Mouse (Mus musculus): Measurements from ENCODE around the gene Gspt1.

The Gspt1 gene

GRCm38 (mm10) chr16:11202571-11203554, 51.3 kb downstream of the Gspt1 start, which contains the start of gene Rsl1d1:
Rsl1d1 (minus strand) TSS chr16:11203331.
- peak; percentile 90 to 94 for DNase-seq (ENCODE audit: low spot score in 2 of 2)

GRCm38 (mm10) chr16:11201740-11202394, 52.3 kb downstream of the Gspt1 start:
- DNase-seq (ENCODE audit: low spot score in 2 of 2): no peak

- no peak for DNase-seq (ENCODE audit: low spot score in 2 of 2)
These were observed 53.9 kb downstream of the Gspt1 start for GRCm38 (mm10) chr16:11200247-11200646.

GRCm38 (mm10) chr16:11198467-11198866, 55.7 kb downstream of the Gspt1 start:
- peak in 1 of 2 experiments; percentile 34 for DNase-seq (ENCODE audit: low spot score in 2 of 2)

- DNase-seq (ENCODE audit: low spot score in 2 of 2): no peak
These were observed 57.1 kb downstream of the Gspt1 start for GRCm38 (mm10) chr16:11197052-11197451.

- no peak for DNase-seq (ENCODE audit: low spot score in 2 of 2)
These were observed 60.9 kb downstream of the Gspt1 start for GRCm38 (mm10) chr16:11193231-11193630.

- DNase-seq (ENCODE audit: low spot score in 2 of 2): no peak
These were observed 64.0 kb downstream of the Gspt1 start for GRCm38 (mm10) chr16:11190150-11190549.

- no peak for DNase-seq (ENCODE audit: low spot score in 2 of 2)
These were observed 76.7 kb downstream of the Gspt1 start for GRCm38 (mm10) chr16:11177404-11177803.

GRCm38 (mm10) chr16:11176884-11177244, 77.3 kb downstream of the Gspt1 start:
- DNase-seq (ENCODE audit: low spot score in 2 of 2): no peak

- peak; percentile 90 to 96 for DNase-seq (ENCODE audit: low spot score in 2 of 2)
These were observed 77.8 kb downstream of the Gspt1 start, which contains the start of gene Zc3h7a for GRCm38 (mm10) chr16:11176208-11176883. Zc3h7a (minus strand) TSS chr16:11176393.

- DNase-seq (ENCODE audit: low spot score in 2 of 2): peak; percentile 60 to 85
These were observed 78.5 kb downstream of the Gspt1 start for GRCm38 (mm10) chr16:11175489-11176207.

- DNase-seq (ENCODE audit: low spot score in 2 of 2): no peak
These were observed 79.0 kb downstream of the Gspt1 start for GRCm38 (mm10) chr16:11175100-11175488.

GRCm38 (mm10) chr16:11174671-11175081, 79.4 kb downstream of the Gspt1 start:
- peak; percentile 64 to 80 for DNase-seq (ENCODE audit: low spot score in 2 of 2)

- DNase-seq (ENCODE audit: low spot score in 2 of 2): no peak
These were observed 82.4 kb downstream of the Gspt1 start for GRCm38 (mm10) chr16:11171679-11172078.

Measured in spleen, postnatal 4 days (tissue).